Mouse (Mus musculus): ENCODE results near the gene Btbd16. TPM values are rescaled to one million over a fixed set of nuclear protein-coding genes. Genes with fewer than 3 reads are reported as not detected.

Gene Btbd16
- total and polyA plus RNA-seq, 3 experiments, result 0.20 TPM; not detected in 2

DNA sequence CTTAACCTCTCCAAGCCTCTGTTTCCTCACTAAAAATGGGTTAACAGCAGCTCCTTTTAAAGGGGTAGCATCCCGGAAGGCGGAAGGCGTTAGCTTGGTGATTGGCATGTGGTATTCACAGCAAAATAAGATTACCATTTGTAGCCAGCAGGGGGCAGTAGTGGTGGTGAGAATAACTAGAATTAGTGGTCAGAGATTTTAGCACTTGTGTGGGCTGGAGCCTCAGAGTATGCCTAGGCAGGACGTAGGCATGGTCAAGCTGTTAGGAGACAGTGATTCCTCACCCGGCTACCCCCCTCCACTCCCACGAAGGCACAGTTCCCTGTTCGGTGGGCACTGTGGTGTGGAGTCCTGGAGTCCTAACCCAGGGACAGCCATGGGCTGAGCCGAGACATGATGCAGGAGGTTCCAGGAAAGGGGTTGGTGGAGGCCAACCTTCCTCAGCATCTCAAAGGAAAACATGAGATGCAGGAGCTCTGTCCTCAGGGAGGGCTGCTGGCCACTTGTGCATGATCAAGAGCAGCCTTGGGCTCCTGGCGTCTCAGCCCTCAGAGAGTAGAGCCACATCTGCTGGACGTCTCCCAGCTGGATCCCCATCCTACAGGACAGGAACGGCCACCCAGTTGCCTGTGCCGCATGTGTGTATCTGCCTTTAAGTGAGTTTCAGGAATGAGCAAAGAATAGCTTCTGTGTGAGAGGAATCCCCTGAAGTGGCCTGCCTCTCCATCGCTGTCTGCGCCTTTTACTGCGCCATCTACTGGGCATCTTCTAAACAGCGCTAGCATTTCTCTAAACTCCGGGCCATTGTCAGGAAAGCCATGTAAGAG, 11.6 kb upstream of the Btbd16 start:
- Histone ChIP-seq H3K4me1 (ENCODE audit: control insufficient read depth, insufficient read depth, low read length) (no peaks in the 10 kb centered on the region; the same call in 1 of the 2 replicates), H3K79me2 (replicated peaks; ENCODE audit: control insufficient read depth, insufficient read depth, low read length) (no peaks in the 10 kb centered on the region), H3K27ac (no peak overlapping the region), H3K4me3 (no peak overlapping the region), H3K36me3 (ENCODE audit: control insufficient read depth, insufficient read depth, low read length) (no peaks in the 10 kb centered on the region), H3K27me3 (ENCODE audit: control insufficient read depth, insufficient read depth, low read length) (no peaks in the 10 kb centered on the region), H3K9ac (ENCODE audit: low read depth, low read length) (no peak overlapping the region)
- 27% methylated on average over 17 of the region's 17 CpGs for WGBS
- peak; percentile 51 to 59 for DNase-seq
- TF ChIP-seq CTCF (IDR thresholded peaks at IDR 0.05), result peak; percentile 79
- TF ChIP-seq EP300 (IDR thresholded peaks at IDR 0.05; ENCODE audit: insufficient read depth, low read depth, low read length), result peak; percentile 68
- no peak for TF ChIP-seq POLR2A (IDR thresholded peaks at IDR 0.05; ENCODE audit: insufficient read depth, low read depth, low read length)
- intact Hi-C loops (cut with DNase I), result loop anchor here (1.0 to 5.0 kb wide), 4 partner anchors 28 to 230 kb away; no protein-coding TSS in a partner anchor

DNA sequence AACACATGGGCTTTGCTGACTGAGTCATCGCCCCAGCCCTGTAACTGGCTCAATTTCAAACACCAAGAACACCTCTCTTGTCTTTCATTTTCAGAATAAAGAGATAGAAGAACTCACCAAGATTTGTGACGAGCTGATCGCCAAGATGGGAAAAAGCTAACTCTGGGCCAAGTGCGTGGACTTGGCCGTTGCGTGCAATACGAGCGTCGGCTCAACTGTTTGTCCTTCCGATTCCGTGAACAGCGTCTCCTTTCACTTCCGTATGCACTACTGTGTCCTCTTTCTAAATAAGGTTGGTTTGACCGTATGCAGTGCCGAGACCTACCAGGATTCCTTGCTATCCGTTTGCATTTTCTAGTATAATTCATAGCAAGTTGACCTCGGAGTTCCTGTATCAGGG, 9.7 kb upstream of the Btbd16 start:
- intact Hi-C loops (cut with DNase I), result loop anchor here (5.0 kb wide), 1 partner anchor 232 kb away; no protein-coding TSS in a partner anchor
- TF ChIP-seq EP300 (IDR thresholded peaks at IDR 0.05; ENCODE audit: insufficient read depth, low read depth, low read length), result no peak
- TF ChIP-seq CTCF (IDR thresholded peaks at IDR 0.05), result no peak
- no peak for TF ChIP-seq POLR2A (IDR thresholded peaks at IDR 0.05; ENCODE audit: insufficient read depth, low read depth, low read length)
- Histone ChIP-seq H3K79me2 (replicated peaks; ENCODE audit: control insufficient read depth, insufficient read depth, low read length) (no peaks in the 10 kb centered on the region), H3K4me3 (no peak overlapping the region), H3K4me1 (ENCODE audit: control insufficient read depth, insufficient read depth, low read length) (no peaks in the 10 kb centered on the region; the same call in 1 of the 2 replicates), H3K9ac (ENCODE audit: low read depth, low read length) (no peak overlapping the region), H3K36me3 (ENCODE audit: control insufficient read depth, insufficient read depth, low read length) (no peaks in the 10 kb centered on the region), H3K27me3 (ENCODE audit: control insufficient read depth, insufficient read depth, low read length) (no peaks in the 10 kb centered on the region), H3K27ac (no peak overlapping the region)
- no peak for DNase-seq
- WGBS, result 95% methylated on average over 17 of the region's 17 CpGs

DNA sequence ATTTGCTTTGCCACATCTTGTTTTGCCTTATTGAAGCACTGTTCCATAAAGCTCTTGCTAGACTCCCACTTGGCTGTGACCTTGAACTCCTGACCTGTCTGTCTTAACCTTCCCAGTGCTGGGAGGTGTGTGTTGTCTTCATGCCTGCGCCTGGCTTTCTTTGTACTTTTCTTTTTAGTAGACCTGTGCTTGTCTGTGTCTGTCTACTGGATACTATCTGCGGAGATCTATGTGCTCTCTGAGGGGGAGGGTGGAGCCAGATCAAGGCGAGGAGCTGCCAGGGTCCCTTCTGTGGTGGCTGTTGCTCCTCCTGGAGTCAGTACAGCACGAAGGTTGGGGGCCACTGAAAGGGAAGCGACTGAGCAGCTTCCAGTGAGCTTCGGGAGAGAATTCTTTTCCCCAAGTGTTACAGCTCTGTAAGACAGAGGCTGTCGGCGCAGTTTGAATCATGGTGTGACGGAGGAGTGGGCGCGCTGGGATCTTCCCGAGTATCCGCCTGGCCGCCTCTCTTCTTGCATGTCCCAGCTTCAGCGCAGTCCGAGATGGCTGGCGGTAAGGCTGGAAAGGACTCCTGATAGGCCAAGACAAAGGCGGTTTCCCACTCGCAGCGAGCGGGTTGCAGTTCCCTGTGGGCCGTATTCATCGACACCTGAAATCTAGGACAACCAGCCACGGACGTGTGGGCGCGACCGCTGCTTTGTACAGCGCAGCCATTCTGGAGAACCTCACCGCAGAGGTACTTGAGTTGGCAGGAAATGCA, 7.3 kb upstream of the Btbd16 start:
- TF ChIP-seq POLR2A (IDR thresholded peaks at IDR 0.05; ENCODE audit: insufficient read depth, low read depth, low read length) (no peak), CTCF (IDR thresholded peaks at IDR 0.05) (no peak), EP300 (IDR thresholded peaks at IDR 0.05; ENCODE audit: insufficient read depth, low read depth, low read length) (no peak)
- Histone ChIP-seq H3K79me2 (replicated peaks; ENCODE audit: control insufficient read depth, insufficient read depth, low read length) (no peaks in the 10 kb centered on the region), H3K9ac (ENCODE audit: low read depth, low read length) (no peak overlapping the region), H3K27me3 (ENCODE audit: control insufficient read depth, insufficient read depth, low read length) (no peaks in the 10 kb centered on the region), H3K36me3 (ENCODE audit: control insufficient read depth, insufficient read depth, low read length) (no peaks in the 10 kb centered on the region), H3K4me3 (no peak overlapping the region), H3K4me1 (ENCODE audit: control insufficient read depth, insufficient read depth, low read length) (peaks cover 1% of the 10 kb centered on the region), H3K27ac (no peak overlapping the region)
- DNase-seq, result no peak
- intact Hi-C loops (cut with DNase I), result no loop called here
- WGBS, result 73% methylated on average over 30 of the region's 30 CpGs

DNA sequence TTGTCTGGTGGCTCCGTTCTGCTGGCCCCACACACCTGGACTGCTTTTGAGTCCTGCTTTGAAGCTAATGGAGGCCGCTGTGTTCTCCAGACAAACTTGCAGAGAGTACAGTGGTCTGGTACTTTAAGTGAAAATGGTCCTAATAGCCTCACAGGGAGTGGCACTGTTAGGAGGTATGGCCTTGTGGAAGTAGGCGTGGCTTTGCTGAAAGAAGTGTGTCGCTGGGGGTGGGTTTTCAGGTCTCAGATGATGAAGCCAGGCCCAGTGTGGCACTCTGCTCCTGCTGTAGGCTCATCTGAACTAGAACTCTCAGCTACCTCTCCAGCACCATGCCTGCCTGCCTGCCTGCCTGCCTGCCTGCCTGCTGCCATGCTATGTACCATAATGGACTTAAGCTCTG, 5.7 kb upstream of the Btbd16 start:
- intact Hi-C loops (cut with DNase I), result no loop called here
- 90% methylated on average over 4 of the region's 4 CpGs for WGBS
- DNase-seq, result no peak

DNA sequence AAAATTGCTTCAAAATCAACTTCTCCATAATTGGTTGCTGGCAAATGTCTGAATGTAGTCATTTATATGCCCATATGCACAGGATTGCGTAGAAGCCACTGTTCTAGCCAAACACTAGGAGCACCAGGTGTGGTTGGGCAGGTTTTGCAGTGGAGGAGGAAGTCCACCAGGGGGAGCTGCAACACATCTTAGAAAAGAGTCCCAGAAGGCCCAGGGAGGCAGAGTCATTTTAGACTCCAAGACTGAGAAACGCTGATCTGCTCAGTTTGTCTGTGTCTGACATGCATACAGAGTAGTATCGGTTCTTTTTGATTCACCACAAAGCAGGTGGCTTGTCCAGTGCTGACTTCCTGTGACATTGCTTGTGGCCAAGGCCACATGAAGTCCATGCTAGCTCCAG, 3.2 kb upstream of the Btbd16 start:
- Histone ChIP-seq H3K27ac (no peak overlapping the region), H3K4me1 (ENCODE audit: control insufficient read depth, insufficient read depth, low read length) (peaks cover 1% of the 10 kb centered on the region; the same call in 1 of the 2 replicates), H3K27me3 (ENCODE audit: control insufficient read depth, insufficient read depth, low read length) (no peaks in the 10 kb centered on the region), H3K36me3 (ENCODE audit: control insufficient read depth, insufficient read depth, low read length) (no peaks in the 10 kb centered on the region), H3K4me3 (no peak overlapping the region), H3K79me2 (replicated peaks; ENCODE audit: control insufficient read depth, insufficient read depth, low read length) (no peaks in the 10 kb centered on the region), H3K9ac (ENCODE audit: low read depth, low read length) (no peak overlapping the region)
- peak; percentile 55 to 73 for DNase-seq
- 23% methylated on average over 3 of the region's 3 CpGs for WGBS
- TF ChIP-seq CTCF (IDR thresholded peaks at IDR 0.05), result peak; percentile 97
- TF ChIP-seq POLR2A (IDR thresholded peaks at IDR 0.05; ENCODE audit: insufficient read depth, low read depth, low read length), result no peak
- TF ChIP-seq EP300 (IDR thresholded peaks at IDR 0.05; ENCODE audit: insufficient read depth, low read depth, low read length), result peak; percentile 63; the same call in 1 of the 2 replicates
- intact Hi-C loops (cut with DNase I), result loop anchor here (2.0 to 5.0 kb wide), 3 partner anchors 57 to 272 kb away; no protein-coding TSS in a partner anchor

More for the DNA sequence above, 5.7 kb upstream of the Btbd16 start:
- H3K9ac ChIP-seq (ENCODE audit: low read depth, low read length), result no peak overlapping the region
- H3K27me3 ChIP-seq (ENCODE audit: control insufficient read depth, insufficient read depth, low read length), result no peaks in the 10 kb centered on the region
- TF ChIP-seq CTCF (IDR thresholded peaks at IDR 0.05) (no peak), POLR2A (IDR thresholded peaks at IDR 0.05; ENCODE audit: insufficient read depth, low read depth, low read length) (no peak), EP300 (IDR thresholded peaks at IDR 0.05; ENCODE audit: insufficient read depth, low read depth, low read length) (no peak)
- no peak overlapping the region for H3K4me3 ChIP-seq
- peaks cover 1% of the 10 kb centered on the region; the same call in 1 of the 2 replicates for H3K4me1 ChIP-seq (ENCODE audit: control insufficient read depth, insufficient read depth, low read length)
- no peaks in the 10 kb centered on the region for H3K79me2 ChIP-seq (replicated peaks; ENCODE audit: control insufficient read depth, insufficient read depth, low read length)
- no peaks in the 10 kb centered on the region for H3K36me3 ChIP-seq (ENCODE audit: control insufficient read depth, insufficient read depth, low read length)
- H3K27ac ChIP-seq, result no peak overlapping the region

All from heart, adult 2 months (tissue).